Mouse (Mus musculus) C2C12 (cell line): ENCODE results near the gene Desi1. TPM values are rescaled to one million over a fixed set of nuclear protein-coding genes. Genes with fewer than 3 reads are reported as not detected.

Experiments
- H3K27me3 ChIP-seq: one replicate; pipeline ENCODE4 v1.6.1; 2011; ENCODE audit not compliant: control insufficient read depth, insufficient read depth, insufficient read length
- H3K36me3 ChIP-seq: one replicate; pipeline ENCODE4 v1.6.1; 2011; ENCODE audit not compliant: control insufficient read depth, insufficient read depth
- H3K4me3 ChIP-seq: one replicate; pipeline ENCODE4 v1.5.1; 2011; ENCODE audit warnings: mild to moderate bottlenecking, control low read depth; ENCODE audit not compliant: poor library complexity, insufficient read depth, severe bottlenecking
- H3K79me2 ChIP-seq: one replicate; pipeline ENCODE4 v1.6.1; 2011; ENCODE audit not compliant: control insufficient read depth, insufficient read depth
- H3K79me3 ChIP-seq: one replicate; pipeline ENCODE4 v1.6.1; 2011; ENCODE audit warnings: low read depth, control low read depth
- H3ac ChIP-seq: one replicate; pipeline ENCODE3; 2011; ENCODE audit warnings: low read depth; ENCODE audit not compliant: control insufficient read depth, insufficient read length
- CEBPB ChIP-seq: IDR thresholded peaks from one replicate; pipeline ENCODE4 v1.6.1; 2011; ENCODE audit warnings: low read depth, mild to moderate bottlenecking, control low read depth, moderate library complexity
- CTCF ChIP-seq: IDR thresholded peaks from one replicate; pipeline ENCODE4 v1.5.1; 2011; ENCODE audit not compliant: control insufficient read depth, insufficient read depth, insufficient read length
- FOSL1 ChIP-seq: IDR thresholded peaks from one replicate; pipeline ENCODE4 v1.8.0; 2011; ENCODE audit warnings: mild to moderate bottlenecking, low read length; ENCODE audit not compliant: poor library complexity, insufficient read depth, severe bottlenecking
- MAX ChIP-seq: IDR thresholded peaks from one replicate; pipeline ENCODE4 v1.6.1; 2011; ENCODE audit warnings: mild to moderate bottlenecking, control low read depth
- MYOD1 ChIP-seq: IDR thresholded peaks from one replicate; pipeline ENCODE4 v1.6.1; 2011; ENCODE audit warnings: low read depth; ENCODE audit not compliant: control insufficient read depth, insufficient read length
- MYOG ChIP-seq: IDR thresholded peaks from one replicate; pipeline ENCODE4 v1.6.1; 2011; ENCODE audit not compliant: control insufficient read depth, insufficient read length; ENCODE audit errors: extremely low read depth
- USF1 ChIP-seq: IDR thresholded peaks from one replicate; pipeline ENCODE4 v1.6.1; 2011; ENCODE audit warnings: low read depth, mild to moderate bottlenecking, control low read depth, moderate library complexity
- polyA plus RNA-seq: library from polyadenylated mRNA; unstranded; fragments of >200 nt; fragmentation: generic; extraction: Trizol; gene quantifications from one replicate; pipeline ENCODE4 v1.2.1, GENCODE M21; 2012; ENCODE audit warnings: missing spikeins

Gene Desi1
- polyA plus RNA-seq, 1 experiment, result 56.6 TPM

GRCm38 (mm10) chr15:81966062-81966829 is 67.4 kb downstream of the Desi1 start:
- H3K79me2 ChIP-seq, result no peaks in the 10 kb centered on the region
- no peaks in the 10 kb centered on the region for H3K79me3 ChIP-seq
- no peak overlapping the region for H3ac ChIP-seq
- TF ChIP-seq MYOG (no peak), CEBPB (no peak), MYOD1 (no peak), USF1 (no peak), CTCF (no peak), MAX (no peak), FOSL1 (no peak)
- H3K36me3 ChIP-seq, result no peaks in the 10 kb centered on the region
- H3K27me3 ChIP-seq, result no peaks in the 10 kb centered on the region
- no peak overlapping the region for H3K4me3 ChIP-seq

DNA sequence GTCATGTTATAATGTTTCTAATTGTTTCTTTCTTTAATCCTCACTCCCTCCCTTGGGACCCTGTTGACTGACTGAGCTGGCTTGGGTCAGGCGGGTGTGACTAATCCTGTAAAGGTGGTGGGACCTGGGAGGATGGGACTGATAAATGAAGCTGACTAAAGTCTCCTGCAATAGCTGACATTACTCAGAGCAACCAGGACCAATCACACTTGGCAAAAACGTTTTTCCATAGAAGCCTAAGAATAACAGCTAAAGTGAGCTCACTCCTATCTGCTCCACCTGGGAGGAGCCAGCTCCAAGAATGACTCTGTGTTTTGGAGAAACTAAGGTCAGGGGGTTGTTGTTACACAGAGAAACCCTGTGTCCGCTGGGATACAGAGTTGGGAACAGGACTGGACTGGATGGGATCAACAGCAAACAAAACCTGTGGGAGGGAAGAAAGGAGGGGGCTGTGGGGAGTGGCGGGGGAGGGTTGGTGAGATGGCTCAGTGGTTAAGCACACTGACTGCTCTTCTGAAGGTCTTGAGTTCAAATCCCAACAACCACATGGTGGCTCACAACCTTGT is 68.6 kb downstream of the Desi1 start:
- Histone ChIP-seq H3K36me3 (no peaks in the 10 kb centered on the region), H3K79me3 (no peaks in the 10 kb centered on the region), H3K79me2 (no peaks in the 10 kb centered on the region), H3K4me3 (no peak overlapping the region), H3K27me3 (no peaks in the 10 kb centered on the region), H3ac (no peak overlapping the region)
- no peak for TF ChIP-seq MYOG
- TF ChIP-seq MYOD1, result no peak
- TF ChIP-seq MAX, result no peak
- peak; percentile 4 for TF ChIP-seq CEBPB

GRCm38 (mm10) chr15:81964262-81964661 is 69.4 kb downstream of the Desi1 start:
- no peak overlapping the region for H3K4me3 ChIP-seq
- TF ChIP-seq USF1 (no peak), MYOD1 (no peak), MYOG (no peak), FOSL1 (no peak), CEBPB (no peak), CTCF (no peak), MAX (no peak)
- no peak overlapping the region for H3ac ChIP-seq
- H3K79me2 ChIP-seq, result no peaks in the 10 kb centered on the region
- no peaks in the 10 kb centered on the region for H3K36me3 ChIP-seq
- no peaks in the 10 kb centered on the region for H3K79me3 ChIP-seq
- H3K27me3 ChIP-seq, result no peaks in the 10 kb centered on the region

GRCm38 (mm10) chr15:81961078-81961451 is 72.6 kb downstream of the Desi1 start:
- peak overlapping the region; percentile 56 for H3K4me3 ChIP-seq
- H3K27me3 ChIP-seq, result no peaks in the 10 kb centered on the region
- no peaks in the 10 kb centered on the region for H3K36me3 ChIP-seq
- H3K79me3 ChIP-seq, result no peaks in the 10 kb centered on the region
- no peak for TF ChIP-seq FOSL1
- TF ChIP-seq MYOG, result no peak
- TF ChIP-seq MAX, result no peak
- TF ChIP-seq CTCF, result no peak
- no peak for TF ChIP-seq MYOD1
- no peak for TF ChIP-seq CEBPB
- no peak for TF ChIP-seq USF1
- no peaks in the 10 kb centered on the region for H3K79me2 ChIP-seq
- H3ac ChIP-seq, result no peak overlapping the region

GRCm38 (mm10) chr15:81960171-81961077 is 73.2 kb downstream of the Desi1 start, which contains the start of gene Pmm1:
TSS of gene Pmm1 (minus strand) at chr15:81960930.
- Histone ChIP-seq H3K4me3 (peak within 1 kb of the TSS; percentile 56), H3K79me3 (no peaks in the 10 kb centered on the region), H3K36me3 (peaks cover 2% of the 10 kb centered on the region), H3K79me2 (no peaks in the 10 kb centered on the region), H3ac (peak within 1 kb of the TSS; percentile 73), H3K27me3 (no peaks in the 10 kb centered on the region)
- TF ChIP-seq CTCF (peak; percentile 92), MAX (peak; percentile 86), MYOG (no peak), FOSL1 (no peak), CEBPB (no peak), MYOD1 (no peak), USF1 (no peak)
